Mouse (Mus musculus) liver, adult 10 weeks (tissue): ENCODE measurements around the gene Obsl1. TPM values are rescaled to one million over a fixed set of nuclear protein-coding genes. Genes with fewer than 3 reads are reported as not detected.

Experiments used
- polyA plus RNA-seq: library from polyadenylated mRNA; stranded (reverse); fragments of 350-450 nt; fragmentation: Illumina TruSeq; extraction: RNeasy Lipid Tissue Mini Kit (QIAGEN cat#74804); gene quantifications from one replicate; pipeline ENCODE4 v1.2.3, GENCODE M21; 2014; ENCODE audit warnings: low read depth, low replicate concordance

The Obsl1 gene
- not detected for polyA plus RNA-seq

DNA sequence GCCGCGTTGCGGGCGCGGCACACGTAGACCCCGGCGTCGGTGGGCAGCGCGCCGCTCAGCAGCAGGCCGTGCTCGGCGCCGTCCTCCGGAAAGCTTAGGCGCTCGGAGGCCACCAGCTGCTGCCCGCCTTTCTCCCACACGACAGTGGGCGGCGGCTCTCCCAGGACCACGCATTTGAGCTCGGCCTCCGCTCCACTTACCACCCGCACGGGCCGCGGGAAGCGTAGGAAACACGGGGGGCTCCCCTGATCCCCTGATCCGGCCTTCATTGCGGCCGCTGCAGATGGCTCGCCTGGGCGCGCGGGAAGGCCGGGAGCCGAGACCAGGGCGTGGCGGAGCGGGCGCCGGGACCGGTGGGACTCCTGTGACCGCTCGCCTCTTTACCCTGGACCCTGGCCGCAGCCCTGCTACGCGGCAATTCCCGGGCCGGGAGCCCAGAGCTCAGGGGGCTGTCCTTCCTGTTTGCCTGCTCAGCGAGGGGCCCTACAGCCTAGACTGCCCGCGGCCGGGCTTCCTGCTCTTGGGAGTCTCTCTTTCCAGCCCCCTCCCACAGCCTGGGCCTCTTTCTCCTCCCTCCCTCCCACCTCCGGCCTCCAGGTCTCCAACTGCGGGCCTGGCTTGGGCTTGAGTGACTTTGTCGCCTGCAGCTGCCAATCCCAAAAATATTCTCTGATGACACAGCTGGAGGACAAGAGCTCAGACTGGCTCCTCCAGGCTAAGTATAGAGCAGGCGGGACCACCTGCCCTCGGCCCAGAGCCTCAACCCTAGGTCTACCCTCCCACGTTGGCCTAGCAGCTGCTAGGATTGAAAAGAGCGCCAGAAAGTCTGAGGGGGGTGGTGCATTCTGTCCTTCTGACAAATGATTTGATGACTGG lies at the start of gene Obsl1:
Gene Obsl1 (minus strand): TSS at position 497 of the 876 bp plus-strand sequence.

DNA sequence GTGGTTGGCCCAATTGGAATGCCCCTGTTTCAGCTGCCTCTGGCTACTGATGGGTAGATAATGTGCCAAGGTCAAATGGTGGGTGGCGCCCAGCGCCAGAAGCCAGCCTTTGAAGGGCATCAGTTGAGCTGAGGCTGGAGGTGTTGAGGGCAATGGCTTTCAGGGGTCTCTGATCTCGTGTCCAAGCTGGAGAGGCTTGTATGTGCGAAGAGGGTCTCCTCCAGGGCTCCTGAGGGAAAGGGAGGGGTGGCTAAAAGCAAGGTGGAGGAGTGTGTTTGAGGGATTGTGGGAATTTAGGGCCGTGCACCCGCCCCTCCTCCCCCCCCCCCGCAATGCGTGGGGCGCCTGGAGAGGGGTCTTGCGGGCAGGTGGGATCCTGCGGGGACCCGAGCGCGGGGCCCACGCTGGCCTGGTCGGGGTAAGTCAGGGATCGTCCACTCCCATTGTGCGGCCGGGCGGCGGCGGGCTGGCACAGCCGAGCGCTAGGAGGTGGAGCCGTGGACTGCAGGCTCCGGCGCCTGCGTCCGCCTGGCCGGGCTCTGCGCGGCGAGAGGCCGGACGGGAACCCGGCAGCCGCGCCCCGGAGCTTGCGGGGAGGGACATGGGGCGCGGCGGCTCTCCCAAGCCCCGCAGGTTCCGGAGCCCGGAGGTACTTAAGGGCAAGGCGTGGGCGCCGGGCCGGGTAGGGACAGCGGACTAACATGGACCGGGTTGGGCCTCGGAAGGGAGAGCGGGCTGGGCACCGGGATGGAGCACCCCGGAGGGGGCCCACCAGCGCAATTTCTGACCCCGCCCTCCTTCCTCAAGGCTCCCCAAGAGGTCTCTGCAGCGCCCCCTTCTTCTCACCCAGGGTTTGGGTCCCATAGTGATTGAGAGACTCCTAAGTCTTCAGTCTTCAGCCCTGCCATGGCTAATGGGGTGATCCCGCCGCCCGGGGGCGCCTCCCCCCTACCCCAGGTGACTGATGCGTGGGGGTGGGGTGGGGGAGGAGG lies 40.0 kb upstream of the Obsl1 start, which contains the start of gene Slc4a3:
Gene Slc4a3 (plus strand): TSS at position 302 of the 992 bp plus-strand sequence.

DNA sequence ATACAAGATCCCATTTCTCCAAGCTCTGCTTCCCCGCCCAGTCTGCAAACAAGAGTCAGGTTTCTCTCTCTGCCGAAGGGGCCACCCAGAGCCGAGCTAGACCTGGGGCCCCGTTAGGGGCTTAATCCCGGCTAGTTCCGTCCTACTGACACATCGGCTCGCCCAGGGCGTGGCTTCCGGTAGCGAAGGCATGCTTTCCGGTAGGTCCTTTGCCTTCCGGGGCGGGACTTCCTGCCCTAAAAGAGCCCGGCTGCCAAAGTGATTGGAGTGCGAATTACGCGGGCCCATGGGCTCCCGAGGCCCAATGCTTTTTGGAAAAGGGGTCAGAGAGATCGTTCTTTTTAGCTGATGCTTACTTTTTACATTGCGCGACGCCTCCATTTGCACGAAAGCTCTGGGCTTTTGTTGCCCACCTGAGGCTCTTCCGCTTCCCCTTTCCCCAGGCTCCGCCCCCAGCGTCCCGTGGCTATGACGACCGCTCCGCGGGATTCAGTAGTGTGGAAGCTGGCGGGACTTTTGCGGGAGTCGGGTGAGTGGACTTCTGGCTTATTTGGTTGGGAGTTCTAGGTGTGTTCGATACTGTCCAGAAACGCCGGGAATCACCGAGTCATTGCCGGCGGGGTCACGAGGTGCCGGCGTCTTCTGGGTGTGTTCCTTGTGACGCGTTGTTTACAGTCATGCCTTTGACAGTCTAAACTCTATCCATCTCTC lies 15.2 kb upstream of the Obsl1 start, which contains the start of gene Stk11ip:
Gene Stk11ip (plus strand): TSS at position 209 of the 711 bp plus-strand sequence.

DNA sequence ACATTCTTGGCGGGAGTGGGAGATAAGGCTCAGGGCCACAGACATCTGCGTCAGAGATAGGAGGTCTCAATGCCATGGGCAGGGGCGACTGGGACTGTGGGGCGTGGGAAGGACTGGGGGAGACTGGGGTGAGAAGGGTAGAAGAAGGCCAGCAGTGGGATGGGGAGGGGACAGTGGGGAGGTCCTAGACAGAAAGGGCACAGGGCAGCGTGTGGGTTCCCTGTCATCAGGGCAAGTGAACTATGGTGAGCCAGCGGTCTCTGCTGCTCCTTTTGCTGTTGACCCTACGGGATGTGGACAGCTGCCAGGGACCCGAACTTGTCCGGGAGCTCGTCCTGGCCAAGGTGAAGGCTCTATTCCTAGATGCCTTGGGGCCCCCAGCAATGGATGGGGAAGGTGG lies 754 bp upstream of the Obsl1 start, which contains the start of gene Inha:
Gene Inha (plus strand): TSS at position 72 of the 400 bp plus-strand sequence.

DNA sequence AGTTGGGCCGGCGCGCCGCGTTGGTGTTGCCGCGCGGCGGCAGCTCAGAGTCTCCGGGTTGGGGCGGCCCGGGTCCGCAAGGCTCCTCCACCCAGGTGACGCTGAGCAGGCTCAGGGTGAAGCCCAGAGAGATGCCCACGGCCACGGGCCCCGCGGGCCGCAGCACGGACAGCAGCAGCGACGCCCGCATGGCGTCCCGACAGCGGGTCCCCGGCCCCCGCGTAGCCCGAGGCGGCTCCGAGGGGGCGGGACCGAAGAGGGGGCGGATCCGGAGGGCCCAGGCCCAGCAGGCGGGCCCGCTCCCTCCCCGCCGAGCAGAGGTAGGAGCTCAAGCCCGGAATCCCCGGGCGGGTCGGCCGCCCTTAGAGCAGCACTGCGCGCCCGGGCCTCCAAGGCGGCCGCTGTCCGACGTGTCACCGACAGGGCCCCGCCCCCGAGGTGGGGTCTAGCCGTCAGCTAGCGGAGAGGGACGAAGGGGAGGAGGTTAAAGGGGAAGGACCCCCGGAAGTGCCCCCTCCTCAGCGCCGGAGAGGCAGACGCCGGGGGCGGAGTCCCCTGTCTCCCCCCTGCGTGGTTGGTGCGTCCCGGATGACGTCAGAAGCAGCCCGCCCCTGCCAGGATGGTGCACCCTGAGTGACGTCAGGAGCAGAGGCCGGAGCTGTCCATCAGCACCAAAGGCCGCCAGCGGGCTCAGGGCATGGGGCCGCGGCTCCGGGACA lies 27.2 kb downstream of the Obsl1 start, which contains the start of the genes Chpf and Tmem198:
Gene Chpf (minus strand): TSS at position 392 of the 719 bp plus-strand sequence.
Gene Tmem198 (plus strand): TSS at position 617 of the 719 bp plus-strand sequence.

DNA sequence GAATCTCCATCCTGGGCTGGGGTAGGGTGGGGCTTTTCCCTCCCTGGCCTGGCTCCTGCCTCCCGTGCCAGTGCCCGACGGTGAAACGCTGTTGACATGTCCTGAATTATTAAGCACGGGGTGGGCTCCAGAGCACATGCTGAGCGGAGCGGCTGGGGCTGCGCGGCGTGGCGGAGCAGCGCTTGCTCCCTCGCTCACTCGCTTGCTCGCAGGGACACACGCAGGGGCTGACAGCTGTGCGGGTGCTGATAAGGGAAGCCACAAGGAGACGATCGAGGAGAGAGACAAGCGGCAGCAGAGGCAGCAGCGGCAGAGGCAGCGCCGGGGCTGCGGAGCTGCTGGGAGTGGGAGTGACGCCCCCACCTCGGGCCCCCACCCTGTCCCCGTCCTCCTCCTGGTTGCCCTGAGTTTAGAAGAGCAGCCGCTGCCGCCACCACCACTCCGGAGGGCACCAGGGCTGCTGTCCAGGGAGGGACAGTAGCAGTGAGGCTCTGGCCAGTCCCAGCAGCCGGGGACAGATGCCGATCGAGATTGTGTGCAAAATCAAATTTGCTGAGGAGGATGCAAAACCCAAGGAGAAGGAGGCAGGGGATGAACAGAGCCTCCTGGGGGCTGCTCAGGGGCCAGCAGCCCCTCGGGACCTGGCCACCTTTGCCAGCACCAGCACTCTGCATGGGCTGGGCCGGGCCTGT lies 55.8 kb downstream of the Obsl1 start, which contains the start of gene Asic4:
Gene Asic4 (plus strand): TSS at position 123 of the 692 bp plus-strand sequence.

DNA sequence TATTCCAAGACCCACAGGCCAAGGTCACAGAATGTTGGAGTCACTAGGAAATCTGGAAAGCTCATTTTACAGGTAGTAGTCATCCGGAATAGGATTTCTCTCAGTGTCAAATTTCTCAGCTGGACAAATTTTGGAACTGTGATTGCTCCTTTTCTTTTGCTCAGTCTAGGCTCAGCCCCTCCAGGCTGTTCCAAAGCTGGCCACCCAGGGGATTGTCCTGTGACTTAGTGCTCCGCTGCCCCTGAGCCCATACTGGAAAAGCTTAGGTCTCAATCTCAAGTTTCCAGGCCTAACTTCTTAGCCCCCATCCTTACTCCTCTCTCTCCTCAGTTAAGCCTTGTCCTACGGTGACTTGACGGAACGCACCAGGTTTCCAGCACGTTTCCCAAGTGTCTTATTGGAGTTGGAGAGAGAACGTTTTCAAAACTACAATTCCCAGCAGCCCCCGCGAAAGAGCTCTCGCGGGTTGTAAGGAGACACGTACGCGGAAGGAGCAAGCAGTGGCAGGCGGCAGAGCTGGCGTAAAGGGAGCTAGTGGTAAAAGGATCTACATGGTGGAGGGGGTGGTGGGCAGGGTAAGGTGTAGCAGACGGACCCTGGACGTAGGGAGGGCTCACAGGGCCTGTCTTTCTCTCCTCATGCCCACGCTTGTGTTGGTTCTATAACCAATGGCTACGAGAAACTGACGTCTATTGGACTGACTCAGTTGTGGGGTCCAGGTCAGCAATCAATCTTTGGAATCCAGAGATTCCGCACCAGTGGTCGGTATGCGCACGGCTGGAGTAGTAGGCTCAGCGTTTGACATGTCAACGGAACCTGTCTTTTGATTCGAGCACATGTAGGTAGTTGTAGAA lies 70.5 kb downstream of the Obsl1 start, which contains the start of gene Gmppa:
Gene Gmppa (plus strand): TSS at position 456 of the 854 bp plus-strand sequence.

Other genes starting within 250 kb of the Obsl1 start
- gene Ptprn, start 241.9 kb downstream of the Obsl1 start, polyA plus RNA-seq: not detected
- gene Resp18, start 228.0 kb downstream of the Obsl1 start, polyA plus RNA-seq: not detected
- 4.9 TPM for gene Dnpep, start 188.5 kb downstream of the Obsl1 start, polyA plus RNA-seq
- gene Des, start 146.1 kb downstream of the Obsl1 start, polyA plus RNA-seq: 0.26 TPM
- not detected for gene Speg, start 131.2 kb downstream of the Obsl1 start, polyA plus RNA-seq
- 5.5 TPM for gene Gmppa, start 70.5 kb downstream of the Obsl1 start, polyA plus RNA-seq
- not detected for gene Asic4, start 56.0 kb downstream of the Obsl1 start, polyA plus RNA-seq
- not detected for gene Chpf, start 27.1 kb downstream of the Obsl1 start, polyA plus RNA-seq
- not detected for gene Tmem198, start 26.9 kb downstream of the Obsl1 start, polyA plus RNA-seq
- gene Inha, start 625 bp upstream of the Obsl1 start, polyA plus RNA-seq: not detected
- gene Stk11ip, start 15.1 kb upstream of the Obsl1 start, polyA plus RNA-seq: 0.87 TPM
- gene Slc4a3, start 39.8 kb upstream of the Obsl1 start, polyA plus RNA-seq: not detected